Mouse (Mus musculus) ovary, postnatal 10 days (tissue): Measurements from ENCODE around the gene Net1.
"Not testable (repeated sequence)": the region's sequence is repeated elsewhere in the genome, so short reads cannot be mapped to it uniquely, and the experiment has no call there.

ENCODE experiments used
- DNase-seq: peaks from one replicate; pipeline ENCODE4 v3.0.0; 2022; ENCODE audit warnings: low spot score

Gene Net1

GRCm38 (mm10) chr13:3890061-3890460 lies 28.0 kb downstream of the Net1 start:
- DNase-seq, result no peak

GRCm38 (mm10) chr13:3889111-3889510 lies 28.9 kb downstream of the Net1 start:
- no peak for DNase-seq

- no peak for DNase-seq
These were observed 31.4 kb downstream of the Net1 start for GRCm38 (mm10) chr13:3886663-3887062.

DNA sequence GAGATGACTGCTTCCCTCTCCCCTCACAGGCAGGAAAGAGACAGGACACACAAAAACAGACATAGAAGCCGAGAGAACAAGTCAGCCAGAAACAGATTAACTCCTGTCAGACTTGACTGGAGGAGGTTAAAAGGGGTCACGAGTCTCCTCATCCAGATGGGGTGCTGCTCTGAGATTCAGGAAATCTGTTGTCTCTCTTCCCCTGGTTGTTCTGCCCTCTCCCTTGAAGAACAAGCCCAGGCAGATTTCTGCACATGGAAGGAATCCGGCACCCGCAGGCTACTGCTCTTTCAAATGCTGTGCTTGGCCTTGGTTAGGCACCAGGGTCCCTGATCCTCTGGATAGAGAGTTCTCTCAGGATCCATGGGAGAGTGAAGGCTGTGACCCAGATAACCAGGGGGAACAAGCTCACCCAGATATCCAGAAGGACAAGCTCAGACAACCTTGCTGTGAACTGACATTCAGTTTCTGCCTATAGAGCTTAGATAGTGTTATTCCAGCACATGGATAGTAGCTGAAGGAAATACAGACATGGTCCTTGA lies 40.3 kb downstream of the Net1 start:
- DNase-seq, result no peak

DNA sequence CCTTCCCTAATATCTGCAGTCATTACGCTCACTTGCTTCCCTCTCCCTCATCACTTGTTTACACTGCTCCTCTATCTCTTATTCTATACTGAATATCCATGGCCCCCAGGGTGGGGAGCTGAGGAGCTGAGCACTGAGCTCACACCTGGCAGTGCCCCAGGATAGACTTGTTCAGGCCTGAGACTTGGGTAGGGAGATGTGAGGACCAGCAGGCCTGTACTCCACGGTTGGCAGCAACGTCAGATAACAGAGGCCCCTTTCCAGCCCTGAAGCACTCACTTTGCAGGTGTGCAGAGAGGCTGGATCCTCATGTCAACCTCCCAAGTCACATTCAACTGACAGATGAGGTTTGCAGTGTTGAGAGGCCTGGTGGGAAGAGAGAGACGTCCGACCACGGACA lies 40.8 kb downstream of the Net1 start:
- DNase-seq, result no peak

GRCm38 (mm10) chr13:3876448-3876847 lies 41.6 kb downstream of the Net1 start:
- no peak for DNase-seq

DNA sequence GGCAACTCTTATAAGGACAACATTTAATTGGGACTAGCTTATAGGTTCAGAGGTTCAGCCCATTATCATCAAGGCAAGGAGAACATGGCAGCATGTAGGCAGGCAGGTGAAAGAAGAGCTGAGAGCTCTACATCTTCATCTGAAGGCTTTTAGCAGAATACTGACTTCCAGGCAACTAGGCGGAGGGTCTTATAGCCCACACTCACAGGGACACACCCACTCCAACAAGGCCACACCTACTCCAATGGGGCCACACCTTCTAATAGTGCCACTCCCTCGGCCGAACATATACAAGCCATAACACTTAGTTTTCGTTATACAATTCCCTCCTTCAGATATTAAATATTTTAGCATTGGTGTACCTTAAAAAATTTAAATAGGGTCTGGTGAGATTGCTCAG lies 45.2 kb downstream of the Net1 start:
- no peak for DNase-seq

DNA sequence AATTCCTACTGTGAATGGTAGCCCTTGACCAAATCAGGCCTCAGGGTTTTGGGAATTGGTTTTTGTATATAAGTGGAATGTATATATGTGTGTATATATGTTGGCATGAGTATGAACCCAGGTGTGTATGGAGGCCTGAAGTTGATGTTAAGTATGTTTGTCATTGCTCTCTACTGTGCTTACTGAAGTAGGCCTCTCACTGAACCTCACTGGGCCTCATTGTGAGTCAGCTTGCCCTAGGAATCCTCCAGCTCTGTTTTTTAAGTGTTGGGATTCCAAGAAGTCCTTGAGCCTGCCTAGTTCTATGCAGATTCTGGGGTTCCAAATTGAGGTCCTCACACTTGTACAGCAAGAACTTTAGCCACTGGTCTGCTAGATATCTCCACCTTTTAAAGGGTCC lies 48.1 kb downstream of the Net1 start:
- DNase-seq, result no peak

DNA sequence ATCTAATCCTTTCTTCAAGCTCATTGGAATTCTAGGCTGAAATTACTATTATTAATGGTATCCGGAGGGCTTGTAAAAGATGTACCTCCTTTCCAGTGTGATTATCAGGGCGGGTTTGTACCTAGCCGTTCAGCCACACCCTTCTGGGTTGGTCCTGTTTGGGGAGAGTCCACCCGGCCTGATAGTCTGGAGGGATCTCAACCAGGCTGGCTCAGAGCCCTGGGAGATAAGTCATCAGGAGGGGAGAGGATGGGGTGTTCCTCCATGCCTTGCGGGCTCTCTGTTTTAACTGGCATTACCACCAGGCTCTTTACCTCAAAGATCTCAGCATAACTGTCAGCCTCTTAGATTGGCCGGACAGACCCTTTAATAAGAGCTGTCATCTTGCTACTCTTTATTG lies 50.9 kb downstream of the Net1 start:
- DNase-seq, result no peak

GRCm38 (mm10) chr13:3866355-3867052 lies 51.5 kb downstream of the Net1 start:
- no peak for DNase-seq

- no peak for DNase-seq
These were observed 52.2 kb downstream of the Net1 start for GRCm38 (mm10) chr13:3865648-3866354.

- DNase-seq, result no peak
These were observed 55.0 kb downstream of the Net1 start for GRCm38 (mm10) chr13:3862922-3863580.

- DNase-seq, result no peak
These were observed 55.7 kb downstream of the Net1 start for GRCm38 (mm10) chr13:3862325-3862724.

- no peak for DNase-seq
These were observed 56.8 kb downstream of the Net1 start for GRCm38 (mm10) chr13:3861251-3861650.

- no peak for DNase-seq
These were observed 61.8 kb downstream of the Net1 start for GRCm38 (mm10) chr13:3856252-3856651.

DNA sequence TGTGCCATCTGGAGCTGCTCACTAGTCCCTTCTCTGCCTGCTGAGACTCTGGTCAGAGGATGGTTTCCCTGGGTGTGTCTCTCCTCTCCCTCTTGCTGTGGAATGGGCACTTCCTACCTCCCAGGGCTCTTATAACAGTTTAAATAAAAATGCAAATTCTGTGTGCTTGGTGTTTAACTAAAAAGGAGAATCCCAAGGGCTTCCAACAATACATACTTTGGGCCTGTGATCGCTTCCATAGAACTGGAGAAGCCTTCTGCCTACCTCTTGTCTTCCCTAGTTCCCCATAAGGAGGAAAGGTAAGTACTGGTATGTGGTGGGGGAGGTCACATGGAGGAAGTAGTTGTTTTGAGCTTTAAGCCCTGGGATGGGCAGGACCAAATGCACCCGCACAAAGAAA lies 63.2 kb downstream of the Net1 start:
- DNase-seq, result no peak

DNA sequence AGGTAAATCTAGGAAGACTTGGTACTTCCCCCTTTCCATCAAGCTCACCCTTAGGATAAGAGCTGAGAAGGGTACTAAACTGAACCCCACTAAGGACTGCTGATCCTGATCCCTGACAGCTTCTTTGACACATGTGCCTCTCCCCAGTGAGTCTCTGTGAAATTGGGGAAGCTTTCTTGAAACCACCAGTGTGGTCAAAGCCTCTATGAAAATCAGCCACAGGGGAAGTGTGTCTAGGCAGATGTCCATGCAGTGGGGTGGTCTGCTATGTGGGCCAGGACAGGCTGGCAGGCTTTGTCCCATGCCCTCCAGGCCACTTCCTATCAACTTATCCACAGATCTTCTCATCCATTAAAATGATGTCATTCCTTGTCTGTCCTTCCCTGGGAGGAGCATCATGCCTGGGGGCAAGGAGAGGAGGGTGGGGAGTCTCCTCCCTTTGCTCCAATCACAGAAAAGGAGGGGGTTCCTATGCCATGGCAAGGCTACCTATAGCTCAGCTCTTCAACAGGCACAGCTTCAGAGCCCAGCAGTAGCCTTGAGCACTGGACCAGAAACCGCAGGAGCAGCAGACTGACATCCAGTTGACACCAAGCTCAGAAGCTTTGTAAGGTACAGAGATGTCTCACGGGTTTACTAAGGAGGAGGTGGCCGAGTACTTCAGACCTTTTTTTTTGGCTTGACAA lies 64.2 kb downstream of the Net1 start, which contains the start of gene Calm5:
Calm5 (plus strand) TSS at position 526 of the 686 bp plus-strand sequence.
- DNase-seq, result not testable (repeated sequence)

GRCm38 (mm10) chr13:3850330-3850729 lies 67.7 kb downstream of the Net1 start:
- DNase-seq, result no peak

DNA sequence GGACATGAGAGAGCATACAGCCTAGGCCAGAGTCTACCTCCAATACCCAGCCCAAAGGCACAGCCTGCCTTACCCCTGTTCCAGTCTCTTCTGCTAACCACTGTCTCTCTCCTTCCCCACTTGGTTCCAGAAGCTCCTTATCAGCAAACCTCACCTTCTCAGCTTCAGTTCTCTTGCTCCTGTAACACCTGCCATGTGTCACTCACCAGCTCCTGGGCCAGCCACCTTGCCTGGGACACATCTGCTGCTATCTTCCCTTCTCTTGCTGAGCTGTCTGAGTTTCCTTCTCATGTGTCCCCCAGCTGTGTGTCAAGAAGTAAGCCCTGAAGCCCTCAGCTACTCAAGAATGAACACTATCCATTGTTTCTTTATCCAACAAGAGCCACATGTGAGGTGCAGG lies 77.4 kb downstream of the Net1 start:
- not testable (repeated sequence) for DNase-seq

DNA sequence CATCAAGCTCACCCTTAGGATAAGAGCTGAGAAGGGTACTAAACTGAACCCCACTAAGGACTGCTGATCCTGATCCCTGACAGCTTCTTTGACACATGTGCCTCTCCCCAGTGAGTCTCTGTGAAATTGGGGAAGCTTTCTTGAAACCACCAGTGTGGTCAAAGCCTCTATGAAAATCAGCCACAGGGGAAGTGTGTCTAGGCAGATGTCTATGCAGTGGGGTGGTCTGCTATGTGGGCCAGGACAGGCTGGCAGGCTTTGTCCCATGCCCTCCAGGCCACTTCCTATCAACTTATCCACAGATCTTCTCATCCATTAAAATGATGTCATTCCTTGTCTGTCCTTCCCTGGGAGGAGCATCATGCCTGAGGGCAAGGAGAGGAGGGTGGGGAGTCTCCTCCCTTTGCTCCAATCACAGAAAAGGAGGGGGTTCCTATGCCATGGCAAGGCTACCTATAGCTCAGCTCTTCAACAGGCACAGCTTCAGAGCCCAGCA lies 80.7 kb downstream of the Net1 start, which contains the start of gene Calm4:
Calm4 (plus strand) TSS at position 446 of the 496 bp plus-strand sequence.
- DNase-seq, result not testable (repeated sequence)

- DNase-seq, result not testable (repeated sequence)
These were observed 84.4 kb downstream of the Net1 start for GRCm38 (mm10) chr13:3833644-3834043.

DNA sequence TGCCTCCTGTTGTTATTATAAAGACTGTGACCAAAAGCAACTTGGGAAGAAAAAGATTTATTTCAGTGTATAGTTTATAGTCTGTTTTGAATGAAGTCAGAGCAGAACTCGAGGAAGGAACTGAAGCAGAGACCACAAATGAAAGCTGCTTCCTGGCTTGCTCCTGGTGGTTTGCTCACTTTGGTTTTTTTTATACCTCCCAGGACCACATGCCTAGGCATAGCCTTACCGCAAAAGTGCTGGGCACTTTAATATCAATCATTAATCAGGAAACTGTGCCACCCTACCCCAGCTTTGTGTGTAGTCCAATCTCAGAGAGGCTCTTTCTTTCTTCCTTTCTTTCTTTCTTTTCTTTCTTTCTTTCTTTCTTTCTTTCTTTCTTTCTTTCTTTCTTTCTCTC lies 85.6 kb downstream of the Net1 start:
- no peak for DNase-seq
